Mouse (Mus musculus): Measurements from ENCODE around the gene Zfp667. TPM values are rescaled to one million over a fixed set of nuclear protein-coding genes. Genes with fewer than 3 reads are reported as not detected.

Zfp667 gene
- polyA plus RNA-seq, 1 experiment from 2014 or later = 1.1 TPM

DNA sequence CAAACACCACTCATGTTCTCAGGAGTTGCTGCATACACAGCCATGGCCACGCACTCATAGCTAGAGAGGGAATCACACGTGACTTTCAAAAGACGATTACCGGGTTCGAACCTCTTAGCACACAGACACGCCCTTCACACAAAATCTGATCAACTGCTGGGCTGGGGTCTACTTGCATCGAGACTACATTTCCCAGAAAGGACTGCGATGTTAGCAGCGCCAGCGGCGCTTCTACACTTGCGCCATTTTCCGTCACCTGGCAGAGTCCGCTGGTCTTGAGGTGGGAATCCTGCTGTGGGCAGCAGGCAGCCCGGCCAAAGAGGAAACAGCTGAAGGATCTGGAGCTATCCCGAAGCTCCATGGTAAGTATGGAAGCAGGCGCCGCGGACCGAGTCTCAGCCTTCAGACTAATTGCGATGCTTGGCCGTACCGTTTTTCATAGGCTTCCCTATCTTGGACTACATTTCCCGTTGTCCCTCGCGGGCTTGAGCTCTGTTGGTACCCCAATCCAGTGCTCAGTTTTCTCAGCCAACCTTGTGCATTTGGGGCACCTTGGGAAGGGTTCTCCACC, 57.2 kb downstream of the Zfp667 start, which contains the start of gene Gm3854:
Gene Gm3854 (plus strand): TSS at position 259 of the 571 bp plus-strand sequence.
- TF ChIP-seq EP300 (IDR thresholded peaks at IDR 0.05; ENCODE audit: low read depth) = no peak
- TF ChIP-seq CTCF (IDR thresholded peaks at IDR 0.05; ENCODE audit: low read depth) = no peak
- Histone ChIP-seq H3K36me3 (replicated peaks; ENCODE audit: insufficient read depth, low read length) (no peaks in the 10 kb centered on the region), H3K27ac (ENCODE audit: low read depth) (no peak within 1 kb of the TSS), H3K4me1 (ENCODE audit: insufficient read depth) (0 out of 2 replicates have a peak, but pooled peaks cover 7% of the 10 kb centered on the region), H3K4me2 (ENCODE audit: low read depth, low read length) (peak within 1 kb of the TSS; percentile 78), H3K27me3 (ENCODE audit: insufficient read depth, low read length) (no peaks in the 10 kb centered on the region), H3K9me3 (ENCODE audit: low read length) (no peaks in the 10 kb centered on the region), H3K4me3 (ENCODE audit: low read depth, low read length) (peak within 1 kb of the TSS; percentile 59), H3K9ac (replicated peaks) (peak within 1 kb of the TSS; percentile 60)
- ATAC-seq (peak; percentile 72), DNase-seq (peak; percentile 36)
- under 1% methylated on average over 26 of the region's 26 CpGs for WGBS (ENCODE audit: insufficient replicate concordance)

GRCm38 (mm10) chr7:6344124-6344523, 57.7 kb downstream of the Zfp667 start:
- DNase-seq = no peak
- TF ChIP-seq EP300 (IDR thresholded peaks at IDR 0.05; ENCODE audit: low read depth) (no peak), CTCF (IDR thresholded peaks at IDR 0.05; ENCODE audit: low read depth) (no peak)
- no peak overlapping the region; the same call in 1 of the 2 replicates for H3K9ac ChIP-seq (replicated peaks)
- no peak for ATAC-seq
- H3K4me1 ChIP-seq (ENCODE audit: insufficient read depth) = 0 out of 2 replicates have a peak, but pooled peaks cover 7% of the 10 kb centered on the region
- H3K36me3 ChIP-seq (replicated peaks; ENCODE audit: insufficient read depth, low read length) = no peaks in the 10 kb centered on the region
- H3K27me3 ChIP-seq (ENCODE audit: insufficient read depth, low read length) = no peaks in the 10 kb centered on the region
- H3K27ac ChIP-seq (ENCODE audit: low read depth) = no peak overlapping the region
- H3K4me3 ChIP-seq (ENCODE audit: low read depth, low read length) = peak overlapping the region; percentile 59
- H3K9me3 ChIP-seq (ENCODE audit: low read length) = no peaks in the 10 kb centered on the region
- peak overlapping the region; percentile 78 for H3K4me2 ChIP-seq (ENCODE audit: low read depth, low read length)
- WGBS (ENCODE audit: insufficient replicate concordance) = 35% methylated on average over 10 of the region's 10 CpGs

Other genes with a start within 250 kb of the Zfp667 start
- not detected in 2 replicates for gene Nlrp4c, start 241.4 kb upstream of the Zfp667 start, polyA plus RNA-seq (2015; fragmentation: Nextera tagmentation; extraction: Ambion mirVana)
- 38.1 and 39.5 TPM in 2 replicates for gene Zfp787, start 130.6 kb upstream of the Zfp667 start, polyA plus RNA-seq (2015; fragmentation: Nextera tagmentation; extraction: Ambion mirVana)
- 26.0 and 27.3 TPM in 2 replicates for gene Zfp444, start 114.4 kb upstream of the Zfp667 start, polyA plus RNA-seq (2015; fragmentation: Nextera tagmentation; extraction: Ambion mirVana)
- gene Galp, start 89.5 kb upstream of the Zfp667 start, polyA plus RNA-seq (2015; fragmentation: Nextera tagmentation; extraction: Ambion mirVana) = not detected in 2 replicates
- not detected in 2 replicates for gene Zscan5b, start 64.3 kb upstream of the Zfp667 start, polyA plus RNA-seq (2015; fragmentation: Nextera tagmentation; extraction: Ambion mirVana)
- gene Epp13, start 33.9 kb upstream of the Zfp667 start, polyA plus RNA-seq (2015; fragmentation: Nextera tagmentation; extraction: Ambion mirVana) = not detected in 2 replicates
- gene Zfp583, start 44.7 kb downstream of the Zfp667 start, polyA plus RNA-seq (2015; fragmentation: Nextera tagmentation; extraction: Ambion mirVana) = 0.36 and 0.41 TPM in 2 replicates
- gene Gm3854, start 57.2 kb downstream of the Zfp667 start, polyA plus RNA-seq (2015; fragmentation: Nextera tagmentation; extraction: Ambion mirVana) = 0.06 TPM in 1 of 2 replicates, not detected in the other
- gene Zfp78, start 76.7 kb downstream of the Zfp667 start, polyA plus RNA-seq (2015; fragmentation: Nextera tagmentation; extraction: Ambion mirVana) = 0.25 and 0.46 TPM in 2 replicates
- 0.75 and 0.86 TPM in 2 replicates for gene Zfp28, start 96.7 kb downstream of the Zfp667 start, polyA plus RNA-seq (2015; fragmentation: Nextera tagmentation; extraction: Ambion mirVana)
- not detected in 2 replicates for gene Smim17, start 112.1 kb downstream of the Zfp667 start, polyA plus RNA-seq (2015; fragmentation: Nextera tagmentation; extraction: Ambion mirVana)
- gene Gm20715, start 123.7 kb downstream of the Zfp667 start, polyA plus RNA-seq (2015; fragmentation: Nextera tagmentation; extraction: Ambion mirVana) = not detected in 2 replicates
- gene Olfr1344, start 152.1 kb downstream of the Zfp667 start, polyA plus RNA-seq (2015; fragmentation: Nextera tagmentation; extraction: Ambion mirVana) = not detected in 2 replicates
- not detected in 2 replicates for gene Olfr1336, start 169.6 kb downstream of the Zfp667 start, polyA plus RNA-seq (2015; fragmentation: Nextera tagmentation; extraction: Ambion mirVana)
- not detected in 2 replicates for gene Olfr1346, start 180.5 kb downstream of the Zfp667 start, polyA plus RNA-seq (2015; fragmentation: Nextera tagmentation; extraction: Ambion mirVana)
- not detected in 2 replicates for gene Olfr5, start 200.4 kb downstream of the Zfp667 start, polyA plus RNA-seq (2015; fragmentation: Nextera tagmentation; extraction: Ambion mirVana)
- not detected in 2 replicates for gene Olfr1347, start 213.2 kb downstream of the Zfp667 start, polyA plus RNA-seq (2015; fragmentation: Nextera tagmentation; extraction: Ambion mirVana)
- not detected in 2 replicates for gene Olfr1348, start 222.2 kb downstream of the Zfp667 start, polyA plus RNA-seq (2015; fragmentation: Nextera tagmentation; extraction: Ambion mirVana)
- gene Olfr1349, start 236.4 kb downstream of the Zfp667 start, polyA plus RNA-seq (2015; fragmentation: Nextera tagmentation; extraction: Ambion mirVana) = not detected in 2 replicates